Mouse (Mus musculus): ENCODE measurements around the gene Cyp2d10. TPM values are rescaled to one million over a fixed set of nuclear protein-coding genes. Genes with fewer than 3 reads are reported as not detected.
"Not testable (repeated sequence)": the region's sequence is repeated elsewhere in the genome, so short reads cannot be mapped to it uniquely, and the experiment has no call there.

Cyp2d10 gene
- polyA plus RNA-seq (2015; fragmentation: Nextera tagmentation; extraction: Ambion mirVana) = not detected in 2 replicates

DNA sequence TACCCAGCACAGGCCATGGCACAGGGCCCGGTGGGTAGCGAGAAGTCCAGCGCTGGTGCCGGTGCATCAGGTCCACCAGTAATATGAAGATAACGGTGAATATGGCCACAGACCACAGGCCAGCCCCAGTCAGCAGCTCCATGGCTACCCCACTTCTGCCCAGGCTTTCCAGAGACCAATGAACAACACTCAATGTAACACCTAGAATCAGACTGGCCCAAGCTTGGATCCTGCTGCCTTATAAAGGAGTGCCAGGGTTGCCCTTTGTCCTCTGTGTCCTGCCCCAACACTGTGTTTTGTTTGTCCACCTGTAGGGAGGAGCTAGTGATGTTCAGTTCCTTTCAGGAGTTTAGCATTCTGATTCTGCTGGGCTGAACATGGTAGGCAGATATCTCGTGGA is at the start of gene Cyp2d10:
Gene Cyp2d10, minus strand, starts transcription at position 215 of the 400 bp plus-strand sequence.
- H3K4me2 ChIP-seq (replicated peaks) = no peak within 1 kb of the TSS
- H3K9ac ChIP-seq (replicated peaks) = no peak within 1 kb of the TSS
- ATAC-seq = no peak
- H3K4me1 ChIP-seq (replicated peaks) = no peaks in the 10 kb centered on the region
- H3K4me3 ChIP-seq (replicated peaks) = no peak within 1 kb of the TSS
- no peak within 1 kb of the TSS for H3K27ac ChIP-seq
- no peaks in the 10 kb centered on the region for H3K9me3 ChIP-seq
- H3K36me3 ChIP-seq = no peaks in the 10 kb centered on the region
- 97% methylated on average over 6 of the region's 6 CpGs for WGBS
- no peaks in the 10 kb centered on the region for H3K27me3 ChIP-seq

DNA sequence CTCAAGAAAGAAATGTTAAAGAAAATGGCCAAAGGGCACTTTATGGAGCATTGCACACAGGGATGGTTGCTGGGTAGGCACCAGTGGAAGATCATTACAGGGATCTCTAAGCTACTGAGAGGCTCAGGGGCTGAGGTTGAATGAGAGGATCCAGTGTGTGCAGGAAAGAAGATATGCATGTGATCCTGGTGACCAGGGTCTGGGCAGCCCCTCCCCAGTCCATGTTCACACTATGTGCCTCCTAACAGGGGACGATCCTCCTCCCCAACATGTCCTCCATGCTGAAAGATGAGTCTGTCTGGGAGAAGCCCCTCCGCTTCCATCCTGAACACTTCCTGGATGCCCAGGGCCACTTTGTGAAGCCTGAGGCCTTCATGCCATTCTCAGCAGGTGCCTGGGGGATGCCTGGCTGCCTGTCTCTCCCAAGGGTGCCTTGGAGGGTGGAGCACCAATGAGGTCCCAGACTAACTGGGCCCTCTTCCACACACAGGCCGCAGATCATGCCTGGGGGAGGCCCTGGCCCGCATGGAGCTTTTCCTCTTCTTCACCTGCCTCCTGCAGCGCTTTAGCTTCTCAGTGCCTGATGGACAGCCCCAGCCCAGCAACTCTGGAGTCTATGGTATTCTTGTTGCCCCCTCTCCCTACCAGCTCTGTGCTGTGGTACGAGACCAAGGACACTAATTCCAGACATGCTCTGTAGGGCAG is 49.2 kb upstream of the Cyp2d10 start:
- not testable (repeated sequence) for ATAC-seq; H3K4me1 ChIP-seq (replicated peaks); H3K9ac ChIP-seq (replicated peaks); H3K36me3 ChIP-seq; H3K4me2 ChIP-seq (replicated peaks); H3K9me3 ChIP-seq; H3K27ac ChIP-seq; H3K27me3 ChIP-seq; H3K4me3 ChIP-seq (replicated peaks)
- 91% methylated on average over 6 of the region's 6 CpGs for WGBS

DNA sequence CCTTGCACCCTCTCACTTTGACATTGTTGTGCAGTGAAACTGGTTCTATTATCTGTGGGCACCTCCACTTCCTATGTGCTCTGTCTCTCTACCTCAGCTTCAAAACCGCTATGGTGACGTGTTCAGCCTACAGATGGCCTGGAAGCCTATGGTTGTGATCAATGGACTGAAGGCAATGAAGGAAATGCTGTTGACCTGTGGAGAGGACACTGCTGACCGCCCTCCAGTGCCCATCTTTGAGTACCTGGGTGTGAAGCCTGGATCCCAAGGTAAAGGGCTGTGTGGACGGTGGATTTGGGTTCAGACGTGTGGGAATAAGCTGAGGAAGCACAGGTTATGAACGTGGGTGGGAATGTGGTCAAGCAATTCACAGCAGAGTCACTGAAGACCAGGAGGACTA is 46.5 kb upstream of the Cyp2d10 start:
- not testable (repeated sequence) for H3K4me2 ChIP-seq (replicated peaks); H3K9ac ChIP-seq (replicated peaks); H3K27me3 ChIP-seq; H3K9me3 ChIP-seq; H3K36me3 ChIP-seq; H3K4me3 ChIP-seq (replicated peaks); H3K27ac ChIP-seq; ATAC-seq; H3K4me1 ChIP-seq (replicated peaks)
- WGBS = 90% methylated on average over 6 of the region's 6 CpGs

DNA sequence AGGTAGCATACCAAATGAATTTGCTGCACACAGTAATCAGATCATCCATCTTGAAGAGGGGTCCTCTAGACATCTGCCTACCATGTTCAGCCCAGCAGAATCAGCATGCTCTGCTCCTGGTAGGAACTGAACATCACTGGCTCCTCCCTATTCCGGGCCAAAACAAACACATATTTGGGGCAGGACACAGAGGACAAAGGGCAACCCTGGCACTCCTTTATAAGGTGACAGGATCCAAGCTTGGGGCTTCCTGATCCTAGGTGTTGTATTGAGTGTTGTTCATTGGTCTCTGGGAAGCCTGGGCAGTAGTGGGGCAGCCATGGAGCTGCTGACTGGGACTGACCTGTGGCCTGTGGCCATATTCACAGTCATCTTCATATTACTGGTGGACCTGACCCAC is 45.1 kb upstream of the Cyp2d10 start:
- H3K9me3 ChIP-seq; ATAC-seq; H3K27me3 ChIP-seq; H3K4me1 ChIP-seq (replicated peaks); H3K36me3 ChIP-seq; H3K4me2 ChIP-seq (replicated peaks); H3K4me3 ChIP-seq (replicated peaks); H3K9ac ChIP-seq (replicated peaks); H3K27ac ChIP-seq: not testable (repeated sequence)
- 88% methylated on average over 1 of the region's 1 CpGs for WGBS

DNA sequence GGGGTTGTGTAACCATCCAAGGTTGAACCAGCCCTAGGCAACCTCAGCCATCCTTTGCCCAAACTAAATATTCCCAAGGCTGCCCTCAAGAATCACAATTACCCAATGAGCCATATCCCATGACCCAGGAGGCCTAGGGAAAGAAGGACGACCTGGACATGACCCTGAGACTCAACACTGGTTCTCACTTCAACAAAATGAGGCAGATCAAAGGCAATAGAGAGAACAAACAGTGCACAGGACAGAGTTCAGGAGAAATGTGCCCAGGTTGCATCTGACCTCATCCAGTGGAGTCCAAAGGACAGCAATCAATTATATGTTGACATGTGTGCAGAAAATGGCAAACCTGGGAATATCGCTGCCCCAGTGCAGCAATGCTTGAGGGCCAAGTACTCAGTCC is 43.0 kb upstream of the Cyp2d10 start:
- 77% methylated on average over 2 of the region's 2 CpGs for WGBS

DNA sequence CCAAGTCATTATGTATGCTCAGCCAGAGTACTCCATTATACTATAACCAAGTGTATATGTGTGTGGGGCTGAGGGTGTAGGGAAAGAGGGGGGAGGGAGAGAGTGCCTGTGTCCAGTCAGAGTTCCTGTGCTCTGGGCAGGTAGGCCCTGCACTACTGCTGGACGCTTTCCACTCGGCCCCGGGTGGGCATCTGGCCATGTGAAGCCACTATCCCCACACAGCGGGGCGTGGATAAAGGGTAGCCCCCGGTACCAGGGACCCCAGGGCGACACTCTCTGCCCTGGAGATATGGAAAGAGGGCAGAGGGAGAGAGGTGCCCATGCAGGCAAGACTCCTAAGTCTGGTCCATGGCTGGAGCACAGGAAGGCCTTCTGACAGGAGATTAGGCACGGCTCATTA is 38.2 kb upstream of the Cyp2d10 start:
- H3K4me3 ChIP-seq (replicated peaks) = no peak overlapping the region
- no peak overlapping the region for H3K9ac ChIP-seq (replicated peaks)
- no peaks in the 10 kb centered on the region for H3K36me3 ChIP-seq
- no peaks in the 10 kb centered on the region for H3K9me3 ChIP-seq
- no peak for ATAC-seq
- no peak overlapping the region for H3K4me2 ChIP-seq (replicated peaks)
- no peak overlapping the region for H3K27ac ChIP-seq
- no peaks in the 10 kb centered on the region for H3K27me3 ChIP-seq
- H3K4me1 ChIP-seq (replicated peaks) = no peaks in the 10 kb centered on the region
- WGBS = 72% methylated on average over 8 of the region's 8 CpGs

More for the DNA sequence above, 43.0 kb upstream of the Cyp2d10 start:
- H3K4me2 ChIP-seq (replicated peaks); ATAC-seq; H3K9me3 ChIP-seq; H3K27ac ChIP-seq; H3K27me3 ChIP-seq; H3K4me3 ChIP-seq (replicated peaks); H3K9ac ChIP-seq (replicated peaks); H3K4me1 ChIP-seq (replicated peaks); H3K36me3 ChIP-seq: not testable (repeated sequence)

DNA sequence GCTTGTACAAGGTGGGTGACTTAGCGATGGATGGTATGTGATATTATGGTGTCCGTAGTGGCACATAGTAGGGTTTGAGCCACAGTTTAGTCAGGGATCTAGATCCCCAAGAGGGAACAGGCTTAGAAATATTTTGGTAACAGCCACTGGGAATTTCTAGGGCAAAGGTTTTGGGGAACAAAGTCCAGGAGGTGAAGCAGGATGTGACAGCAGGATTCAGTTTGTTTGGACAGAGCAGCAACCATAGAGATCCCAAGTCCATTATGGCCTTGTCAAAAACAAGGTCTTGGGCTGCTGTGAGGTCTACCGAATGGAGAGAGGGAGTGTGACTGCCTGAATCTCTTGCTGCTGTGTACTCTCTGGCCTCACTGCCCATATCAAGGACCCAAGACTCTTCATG is 36.7 kb upstream of the Cyp2d10 start:
- no peak overlapping the region for H3K27ac ChIP-seq
- H3K36me3 ChIP-seq = no peaks in the 10 kb centered on the region
- H3K9me3 ChIP-seq = no peaks in the 10 kb centered on the region
- ATAC-seq = no peak
- no peaks in the 10 kb centered on the region for H3K27me3 ChIP-seq
- H3K4me3 ChIP-seq (replicated peaks) = no peak overlapping the region
- no peaks in the 10 kb centered on the region for H3K4me1 ChIP-seq (replicated peaks)
- H3K4me2 ChIP-seq (replicated peaks) = no peak overlapping the region
- 90% methylated on average over 3 of the region's 3 CpGs for WGBS
- no peak overlapping the region for H3K9ac ChIP-seq (replicated peaks)

DNA sequence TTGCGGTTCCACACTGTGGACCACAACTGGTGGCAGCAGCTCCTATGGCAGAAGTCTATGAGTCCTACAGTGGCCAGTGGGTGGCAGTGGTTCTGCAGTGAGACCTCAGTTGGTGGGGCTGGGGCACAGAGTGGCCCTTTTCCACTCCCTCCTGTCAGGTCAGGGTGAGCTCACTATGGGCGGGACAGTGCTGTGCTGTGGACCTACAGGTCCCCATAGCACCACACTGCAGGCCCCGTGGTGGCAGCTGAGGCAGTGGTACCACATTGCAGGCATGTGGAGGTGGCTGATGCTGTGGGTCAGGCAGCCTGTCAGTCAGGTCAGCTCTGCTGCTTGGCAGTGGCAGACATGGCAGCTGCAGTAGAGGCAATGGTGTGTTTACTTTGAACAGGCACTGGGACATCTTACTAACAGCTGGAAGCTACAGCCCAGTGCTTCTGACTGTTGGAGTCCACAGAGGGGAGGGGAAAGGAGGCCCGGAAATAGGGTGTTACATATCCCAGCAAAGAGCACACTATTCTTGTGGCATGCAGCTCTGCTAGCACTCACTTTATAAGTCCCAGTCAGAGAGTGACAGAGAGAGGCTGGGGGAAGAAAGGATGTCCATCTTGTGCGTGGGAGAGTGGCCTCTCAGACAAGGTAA is 31.1 kb upstream of the Cyp2d10 start:
- H3K4me3 ChIP-seq (replicated peaks) = no peak overlapping the region
- peaks cover 5% of the 10 kb centered on the region for H3K9me3 ChIP-seq
- ATAC-seq = no peak
- no peaks in the 10 kb centered on the region for H3K27me3 ChIP-seq
- H3K36me3 ChIP-seq = no peaks in the 10 kb centered on the region
- no peak overlapping the region for H3K9ac ChIP-seq (replicated peaks)
- H3K27ac ChIP-seq = no peak overlapping the region
- no peak overlapping the region for H3K4me2 ChIP-seq (replicated peaks)
- H3K4me1 ChIP-seq (replicated peaks) = no peaks in the 10 kb centered on the region
- 76% methylated on average over 5 of the region's 5 CpGs for WGBS

DNA sequence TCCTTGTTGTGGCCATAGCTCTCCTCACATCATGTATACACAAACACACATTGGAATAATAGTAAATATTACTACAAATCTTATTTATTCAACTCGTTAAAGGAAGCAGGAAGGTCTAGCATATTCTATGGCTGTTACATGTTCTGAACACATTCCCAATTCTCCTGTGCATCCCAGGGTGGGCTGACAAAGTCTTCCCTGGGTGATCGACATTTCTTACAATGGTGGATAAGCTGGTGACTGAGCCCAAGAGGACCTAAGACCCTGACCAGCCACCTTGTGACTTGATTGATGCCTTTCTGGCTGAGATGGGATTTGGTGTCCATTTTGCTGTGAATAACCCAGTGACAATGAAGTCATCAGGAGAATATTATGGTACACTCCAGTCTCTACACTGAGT is 28.6 kb upstream of the Cyp2d10 start:
- Histone ChIP-seq H3K36me3 (no peaks in the 10 kb centered on the region), H3K4me2 (replicated peaks) (no peak overlapping the region), H3K27me3 (no peaks in the 10 kb centered on the region), H3K9me3 (peaks cover 12% of the 10 kb centered on the region), H3K4me1 (replicated peaks) (no peaks in the 10 kb centered on the region), H3K4me3 (replicated peaks) (no peak overlapping the region), H3K27ac (no peak overlapping the region), H3K9ac (replicated peaks) (no peak overlapping the region)
- no peak for ATAC-seq
- 88% methylated on average over 2 of the region's 2 CpGs for WGBS

DNA sequence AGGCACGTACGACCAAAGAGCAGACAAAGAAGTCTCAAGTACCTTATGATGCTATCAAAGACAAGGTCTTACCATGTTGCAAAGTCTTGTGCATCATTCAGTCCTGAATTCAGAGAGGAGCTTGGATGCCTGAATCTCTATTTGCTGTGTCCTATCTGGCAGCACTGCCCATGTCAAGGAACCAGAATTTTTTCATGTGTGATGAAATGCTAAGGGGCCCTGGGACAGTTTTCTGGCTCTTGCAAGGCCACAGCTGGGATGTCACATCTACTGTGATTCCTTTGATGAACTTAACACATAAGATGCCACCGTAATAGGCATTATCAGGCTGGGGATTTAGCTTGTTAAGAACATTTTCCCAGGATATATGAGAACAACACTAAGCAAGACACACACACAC is 28.0 kb upstream of the Cyp2d10 start:
- Histone ChIP-seq H3K4me3 (replicated peaks) (no peak overlapping the region), H3K4me1 (replicated peaks) (no peaks in the 10 kb centered on the region), H3K9me3 (peaks cover 12% of the 10 kb centered on the region), H3K27me3 (no peaks in the 10 kb centered on the region), H3K27ac (no peak overlapping the region), H3K9ac (replicated peaks) (no peak overlapping the region), H3K36me3 (no peaks in the 10 kb centered on the region), H3K4me2 (replicated peaks) (no peak overlapping the region)
- 90% methylated on average over 3 of the region's 3 CpGs for WGBS
- ATAC-seq = no peak

DNA sequence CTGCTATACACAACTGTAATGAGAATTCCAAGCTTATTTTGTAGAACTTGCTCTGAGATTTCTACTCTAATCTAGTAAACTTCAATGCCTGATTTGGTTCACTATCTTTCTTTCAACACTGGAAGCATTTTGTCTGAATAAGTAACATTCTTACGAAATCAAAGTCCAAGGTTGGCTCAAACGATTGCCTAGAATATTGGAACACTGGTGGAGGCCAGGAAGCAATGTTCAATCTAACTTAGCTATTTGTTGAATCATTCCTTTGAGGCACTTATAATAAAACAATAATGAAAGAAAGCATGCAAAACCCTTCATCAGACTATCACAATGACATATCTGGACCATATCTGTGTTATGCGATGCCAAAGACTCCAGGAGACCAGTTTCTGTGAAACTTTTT is 27.5 kb upstream of the Cyp2d10 start:
- no peaks in the 10 kb centered on the region for H3K36me3 ChIP-seq
- 96% methylated on average over 3 of the region's 3 CpGs for WGBS
- ATAC-seq = no peak
- no peaks in the 10 kb centered on the region for H3K4me1 ChIP-seq (replicated peaks)
- H3K9ac ChIP-seq (replicated peaks) = no peak overlapping the region
- H3K4me3 ChIP-seq (replicated peaks) = no peak overlapping the region
- peaks cover 12% of the 10 kb centered on the region for H3K9me3 ChIP-seq
- no peak overlapping the region for H3K4me2 ChIP-seq (replicated peaks)
- no peak overlapping the region for H3K27ac ChIP-seq
- no peaks in the 10 kb centered on the region for H3K27me3 ChIP-seq

DNA sequence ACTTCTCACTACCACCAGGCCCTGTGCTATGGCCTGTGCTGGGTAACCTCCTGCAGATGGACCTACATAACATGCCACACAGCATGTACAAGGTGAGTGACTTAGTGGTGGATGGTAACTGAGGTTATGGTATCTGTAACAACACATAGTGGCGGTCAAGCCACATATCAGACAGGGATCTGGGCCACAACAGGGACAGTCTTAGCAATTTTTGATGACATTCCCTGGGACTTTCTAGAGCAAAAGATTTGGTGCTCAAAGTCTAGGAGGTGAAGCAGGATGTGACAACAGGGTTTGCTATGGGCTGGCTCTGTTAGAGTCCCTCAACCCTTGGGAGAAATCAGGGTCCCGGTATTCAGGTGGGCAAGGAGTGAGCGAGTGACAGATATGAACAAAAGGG is 26.6 kb upstream of the Cyp2d10 start:
- Histone ChIP-seq H3K36me3 (no peaks in the 10 kb centered on the region), H3K4me2 (replicated peaks) (no peak overlapping the region), H3K9ac (replicated peaks) (no peak overlapping the region), H3K4me3 (replicated peaks) (no peak overlapping the region), H3K4me1 (replicated peaks) (no peaks in the 10 kb centered on the region), H3K27ac (no peak overlapping the region), H3K9me3 (peaks cover 12% of the 10 kb centered on the region), H3K27me3 (no peaks in the 10 kb centered on the region)
- WGBS = 93% methylated on average over 3 of the region's 3 CpGs
- no peak for ATAC-seq

DNA sequence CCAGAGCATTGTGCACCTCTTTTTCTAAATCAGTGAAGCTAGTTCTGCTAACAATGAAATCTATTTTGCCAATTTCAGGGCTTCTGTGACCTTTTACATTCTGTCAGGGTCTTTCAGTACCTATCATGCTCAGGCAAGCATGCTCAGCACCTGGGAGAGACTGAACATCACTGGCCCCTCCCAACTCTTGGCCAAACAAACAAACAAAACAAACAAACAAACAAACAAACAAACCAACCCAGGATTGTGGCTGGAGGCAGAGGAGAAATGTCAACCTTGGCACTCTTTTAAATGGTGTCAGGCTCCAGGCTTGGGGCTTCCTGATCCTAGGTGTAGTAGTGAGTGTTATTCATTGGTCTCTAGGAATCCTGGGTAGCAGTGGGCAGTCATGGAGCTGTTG is 26.1 kb upstream of the Cyp2d10 start, which contains the start of gene Cyp2d9:
Gene Cyp2d9, plus strand, starts transcription at position 301 of the 400 bp plus-strand sequence.
- ATAC-seq = no peak
- Histone ChIP-seq H3K4me3 (replicated peaks) (no peak within 1 kb of the TSS), H3K9ac (replicated peaks) (no peak within 1 kb of the TSS), H3K4me2 (replicated peaks) (no peak within 1 kb of the TSS), H3K4me1 (replicated peaks) (no peaks in the 10 kb centered on the region), H3K27me3 (no peaks in the 10 kb centered on the region), H3K36me3 (no peaks in the 10 kb centered on the region), H3K9me3 (peaks cover 12% of the 10 kb centered on the region), H3K27ac (no peak within 1 kb of the TSS)

All from midbrain, embryonic 13.5 days (tissue).